Mouse (Mus musculus) liver, embryonic 16.5 days (tissue): ENCODE results near the gene Ebi3. TPM values are rescaled to one million over a fixed set of nuclear protein-coding genes. Genes with fewer than 3 reads are reported as not detected.
A peak's percentile ranks its signal among the peaks of the same experiment; 100 is the strongest.

Experiments
- ATAC-seq: fragments of 200-750 bp; cut with Nextera tagmentation; 2 replicates; pipeline ENCODE4 v1.8.0; 2017; ENCODE audit warnings: low read depth, mild to moderate bottlenecking, moderate number of reproducible peaks, moderate library complexity
- H3K27ac ChIP-seq: fragments of 300-500 bp; sonication (generic); 2 replicates; pipeline ENCODE4 v1.5.1; 2014; ENCODE audit warnings: mild to moderate bottlenecking, low read length
- H3K27me3 ChIP-seq: fragments of 300-500 bp; sonication (generic); 2 replicates; pipeline ENCODE4 v1.6.1; 2014; ENCODE audit warnings: low read depth, low read length, mixed read lengths; ENCODE audit not compliant: control insufficient read depth, insufficient read depth
- H3K36me3 ChIP-seq: fragments of 300-500 bp; sonication (generic); 2 replicates; pipeline ENCODE4 v1.6.1; 2014; ENCODE audit warnings: mild to moderate bottlenecking; ENCODE audit not compliant: control insufficient read depth, insufficient read depth
- H3K4me1 ChIP-seq: fragments of 300-500 bp; sonication (generic); 2 replicates; pipeline ENCODE4 v1.6.1; 2014; ENCODE audit warnings: low read depth, low read length, mixed read lengths; ENCODE audit not compliant: control insufficient read depth
- H3K4me2 ChIP-seq: fragments of 300-500 bp; sonication (generic); 2 replicates; pipeline ENCODE4 v1.6.1; 2014; ENCODE audit warnings: low read depth, low read length, mixed read lengths
- H3K4me3 ChIP-seq: fragments of 300-500 bp; sonication (generic); 2 replicates; pipeline ENCODE4 v1.5.1; 2014; ENCODE audit warnings: low read depth, mild to moderate bottlenecking, low read length
- H3K9ac ChIP-seq: fragments of 300-500 bp; sonication (generic); 2 replicates; pipeline ENCODE4 v1.6.1; 2014; ENCODE audit warnings: low read depth, low read length
- H3K9me3 ChIP-seq: fragments of 300-500 bp; sonication (generic); replicated peaks from 2 replicates; pipeline ENCODE4 v1.6.1; 2016; ENCODE audit warnings: low read length; ENCODE audit not compliant: control insufficient read depth
- WGBS: fragments of 180-500 bp; shearing (Covaris S2); extraction: QIAGEN DNeasy Blood & Tissue Kit; methylation state at CpG from one replicate; pipeline ENCODE4 v1.1.7; 2014; ENCODE audit not compliant: insufficient replicate concordance; 5-methylcytosine and 5-hydroxymethylcytosine counted together
- polyA plus RNA-seq: library from polyadenylated mRNA; unstranded; fragments of >200 nt; fragmentation: Nextera tagmentation; extraction: Ambion mirVana; gene quantifications from 2 replicates; pipeline ENCODE4 v1.2.1, GENCODE M21; 2015

The Ebi3 gene
- polyA plus RNA-seq, 1 experiment from 2014 or later = 9.8 TPM

GRCm38 (mm10) chr17:55961631-55962030 is 9.2 kb downstream of the Ebi3 start:
- WGBS = 83% methylated on average over 7 of the region's 7 CpGs
- H3K36me3 ChIP-seq = no peaks in the 10 kb centered on the region; the same call in 1 of the 2 replicates
- H3K9me3 ChIP-seq = no peaks in the 10 kb centered on the region
- H3K4me1 ChIP-seq = peaks cover 22% of the 10 kb centered on the region
- no peak overlapping the region for H3K4me3 ChIP-seq
- no peak for ATAC-seq
- H3K27ac ChIP-seq = no peak overlapping the region
- H3K9ac ChIP-seq = no peak overlapping the region
- no peak overlapping the region for H3K4me2 ChIP-seq
- H3K27me3 ChIP-seq = no peaks in the 10 kb centered on the region

GRCm38 (mm10) chr17:55963171-55963570 is 10.7 kb downstream of the Ebi3 start:
- H3K9ac ChIP-seq = no peak overlapping the region
- peaks cover 15% of the 10 kb centered on the region for H3K4me1 ChIP-seq
- no peaks in the 10 kb centered on the region; the same call in none of the 2 replicates for H3K36me3 ChIP-seq
- no peaks in the 10 kb centered on the region for H3K27me3 ChIP-seq
- no peak overlapping the region for H3K4me3 ChIP-seq
- ATAC-seq = peak; percentile 14
- WGBS = 70% methylated on average over 14 of the region's 14 CpGs
- peak overlapping the region; percentile 72 for H3K27ac ChIP-seq
- H3K9me3 ChIP-seq = no peaks in the 10 kb centered on the region
- H3K4me2 ChIP-seq = 0 out of 2 replicates have a peak overlapping the region, but pooled peaks have one; percentile 27

GRCm38 (mm10) chr17:55964496-55964895 is 12.1 kb downstream of the Ebi3 start:
- no peaks in the 10 kb centered on the region for H3K9me3 ChIP-seq
- no peak overlapping the region for H3K4me3 ChIP-seq
- H3K27me3 ChIP-seq = peaks cover 5% of the 10 kb centered on the region
- no peaks in the 10 kb centered on the region; the same call in none of the 2 replicates for H3K36me3 ChIP-seq
- no peak for ATAC-seq
- H3K27ac ChIP-seq = no peak overlapping the region
- H3K9ac ChIP-seq = no peak overlapping the region
- no peak overlapping the region for H3K4me2 ChIP-seq
- H3K4me1 ChIP-seq = peaks cover 10% of the 10 kb centered on the region
- WGBS = 90% methylated on average over 10 of the region's 10 CpGs

- WGBS = 63% methylated on average over 9 of the region's 9 CpGs
Measured at GRCm38 (mm10) chr17:55964996-55965395, 12.6 kb downstream of the Ebi3 start.

GRCm38 (mm10) chr17:55967186-55967585 is 14.7 kb downstream of the Ebi3 start:
- no peak for ATAC-seq
- Histone ChIP-seq H3K9ac (no peak overlapping the region), H3K27ac (no peak overlapping the region), H3K36me3 (no peaks in the 10 kb centered on the region; the same call in none of the 2 replicates), H3K4me2 (no peak overlapping the region), H3K4me3 (no peak overlapping the region), H3K27me3 (peaks cover 31% of the 10 kb centered on the region), H3K9me3 (no peaks in the 10 kb centered on the region), H3K4me1 (no peaks in the 10 kb centered on the region; the same call in 1 of the 2 replicates)
- 79% methylated on average over 4 of the region's 4 CpGs for WGBS

More at GRCm38 (mm10) chr17:55964996-55965395, 12.6 kb downstream of the Ebi3 start:
- peaks cover 5% of the 10 kb centered on the region for H3K4me1 ChIP-seq
- H3K27me3 ChIP-seq = peaks cover 10% of the 10 kb centered on the region
- H3K4me2 ChIP-seq = no peak overlapping the region
- H3K27ac ChIP-seq = no peak overlapping the region
- H3K36me3 ChIP-seq = no peaks in the 10 kb centered on the region; the same call in none of the 2 replicates
- no peak for ATAC-seq
- no peak overlapping the region for H3K9ac ChIP-seq
- H3K9me3 ChIP-seq = no peaks in the 10 kb centered on the region
- H3K4me3 ChIP-seq = no peak overlapping the region

- H3K36me3 ChIP-seq = no peaks in the 10 kb centered on the region; the same call in none of the 2 replicates
- no peak for ATAC-seq
- no peak overlapping the region for H3K27ac ChIP-seq
- no peak overlapping the region for H3K4me3 ChIP-seq
- no peaks in the 10 kb centered on the region for H3K9me3 ChIP-seq
- WGBS = 63% methylated on average over 7 of the region's 7 CpGs
- H3K27me3 ChIP-seq = peaks cover 31% of the 10 kb centered on the region
- no peak overlapping the region for H3K4me2 ChIP-seq
- no peaks in the 10 kb centered on the region for H3K4me1 ChIP-seq
- H3K9ac ChIP-seq = no peak overlapping the region
Measured at GRCm38 (mm10) chr17:55968210-55968609, 15.8 kb downstream of the Ebi3 start.

- Histone ChIP-seq H3K4me2 (no peak overlapping the region), H3K9me3 (no peaks in the 10 kb centered on the region), H3K4me1 (no peaks in the 10 kb centered on the region), H3K27me3 (peaks cover 31% of the 10 kb centered on the region), H3K4me3 (no peak overlapping the region), H3K36me3 (no peaks in the 10 kb centered on the region; the same call in none of the 2 replicates), H3K9ac (no peak overlapping the region), H3K27ac (no peak overlapping the region)
- ATAC-seq = no peak
- WGBS = 46% methylated on average over 14 of the region's 14 CpGs
Measured at GRCm38 (mm10) chr17:55969560-55969959, 17.1 kb downstream of the Ebi3 start.

- peaks cover 31% of the 10 kb centered on the region for H3K27me3 ChIP-seq
Measured at GRCm38 (mm10) chr17:55969966-55970891, 17.8 kb downstream of the Ebi3 start, which contains the start of gene Shd. Shd (plus strand) TSS chr17:55970467.

GRCm38 (mm10) chr17:55971453-55971852 is 19.0 kb downstream of the Ebi3 start:
- Histone ChIP-seq H3K4me2 (no peak overlapping the region), H3K4me3 (no peak overlapping the region), H3K27me3 (peaks cover 31% of the 10 kb centered on the region), H3K4me1 (no peaks in the 10 kb centered on the region), H3K36me3 (no peaks in the 10 kb centered on the region; the same call in 1 of the 2 replicates), H3K27ac (no peak overlapping the region), H3K9me3 (no peaks in the 10 kb centered on the region), H3K9ac (no peak overlapping the region)
- no peak for ATAC-seq
- WGBS = 28% methylated on average over 22 of the region's 22 CpGs

More at GRCm38 (mm10) chr17:55969966-55970891, 17.8 kb downstream of the Ebi3 start, which contains the start of gene Shd:
- no peaks in the 10 kb centered on the region; the same call in 1 of the 2 replicates for H3K36me3 ChIP-seq
- H3K9ac ChIP-seq = peak within 1 kb of the TSS; percentile 5; the same call in 1 of the 2 replicates
- ATAC-seq = no peak
- 9% methylated on average over 54 of the region's 55 CpGs for WGBS
- peak within 1 kb of the TSS; percentile 63 for H3K4me2 ChIP-seq
- H3K4me1 ChIP-seq = no peaks in the 10 kb centered on the region
- peak within 1 kb of the TSS; percentile 37 for H3K4me3 ChIP-seq
- H3K27ac ChIP-seq = no peak within 1 kb of the TSS
- no peaks in the 10 kb centered on the region for H3K9me3 ChIP-seq
